Mouse (Mus musculus): ENCODE data around the gene Pde10a. TPM values are rescaled to one million over a fixed set of nuclear protein-coding genes. Genes with fewer than 3 reads are reported as not detected.

Gene Pde10a
- polyA plus RNA-seq, 1 experiment from 2014 or later: 1.9 TPM

GRCm38 (mm10) chr17:8581579-8581978 lies 56.4 kb downstream of the Pde10a start:
- H3K36me3 ChIP-seq (ENCODE audit: control insufficient read depth, insufficient read depth): no peaks in the 10 kb centered on the region
- H3K4me2 ChIP-seq (ENCODE audit: low read depth, low read length): no peak overlapping the region
- H3K4me1 ChIP-seq (ENCODE audit: control insufficient read depth, insufficient read depth, low read length): no peaks in the 10 kb centered on the region
- no peak overlapping the region for H3K27ac ChIP-seq (ENCODE audit: low read length)
- H3K4me3 ChIP-seq (ENCODE audit: low read length): no peak overlapping the region
- H3K27me3 ChIP-seq (ENCODE audit: control insufficient read depth, insufficient read depth, low read length): no peaks in the 10 kb centered on the region
- H3K9ac ChIP-seq (ENCODE audit: low read length): no peak overlapping the region
- no peak for ATAC-seq (replicated peaks; ENCODE audit: extremely low read depth, insufficient read depth, low FRiP score)
- no peaks in the 10 kb centered on the region for H3K9me3 ChIP-seq (replicated peaks; ENCODE audit: control insufficient read depth, low read length)
- WGBS: 74% methylated on average over 8 of the region's 8 CpGs

- no peak overlapping the region for H3K4me3 ChIP-seq (ENCODE audit: low read length)
- H3K27me3 ChIP-seq (ENCODE audit: control insufficient read depth, insufficient read depth, low read length): peaks cover 15% of the 10 kb centered on the region
- 0 out of 2 replicates have a peak, but pooled peaks cover 6% of the 10 kb centered on the region for H3K9me3 ChIP-seq (replicated peaks; ENCODE audit: control insufficient read depth, low read length)
- ATAC-seq (replicated peaks; ENCODE audit: extremely low read depth, insufficient read depth, low FRiP score): peak; percentile 14; the same call in 1 of the 2 replicates
- H3K4me1 ChIP-seq (ENCODE audit: control insufficient read depth, insufficient read depth, low read length): no peaks in the 10 kb centered on the region
- H3K9ac ChIP-seq (ENCODE audit: low read length): no peak overlapping the region
- no peaks in the 10 kb centered on the region for H3K36me3 ChIP-seq (ENCODE audit: control insufficient read depth, insufficient read depth)
- 13% methylated on average over 22 of the region's 22 CpGs for WGBS
- H3K27ac ChIP-seq (ENCODE audit: low read length): no peak overlapping the region
- H3K4me2 ChIP-seq (ENCODE audit: low read depth, low read length): peak overlapping the region; percentile 52
Measured at GRCm38 (mm10) chr17:8592427-8593277, 67.5 kb downstream of the Pde10a start.

GRCm38 (mm10) chr17:8597790-8598189 lies 72.6 kb downstream of the Pde10a start:
- no peaks in the 10 kb centered on the region for H3K4me1 ChIP-seq (ENCODE audit: control insufficient read depth, insufficient read depth, low read length)
- peaks cover 14% of the 10 kb centered on the region for H3K27me3 ChIP-seq (ENCODE audit: control insufficient read depth, insufficient read depth, low read length)
- H3K4me3 ChIP-seq (ENCODE audit: low read length): no peak overlapping the region
- no peaks in the 10 kb centered on the region for H3K36me3 ChIP-seq (ENCODE audit: control insufficient read depth, insufficient read depth)
- 0 out of 2 replicates have a peak, but pooled peaks cover 6% of the 10 kb centered on the region for H3K9me3 ChIP-seq (replicated peaks; ENCODE audit: control insufficient read depth, low read length)
- no peak overlapping the region for H3K27ac ChIP-seq (ENCODE audit: low read length)
- no peak overlapping the region for H3K4me2 ChIP-seq (ENCODE audit: low read depth, low read length)
- 0 out of 2 replicates have a peak, but pooled peaks have one; percentile 10 for ATAC-seq (replicated peaks; ENCODE audit: extremely low read depth, insufficient read depth, low FRiP score)
- H3K9ac ChIP-seq (ENCODE audit: low read length): no peak overlapping the region
- 4% methylated on average over 7 of the region's 7 CpGs for WGBS

- Histone ChIP-seq H3K4me3 (ENCODE audit: low read length) (no peak overlapping the region), H3K27me3 (ENCODE audit: control insufficient read depth, insufficient read depth, low read length) (peaks cover 2% of the 10 kb centered on the region; the same call in 1 of the 2 replicates), H3K27ac (ENCODE audit: low read length) (no peak overlapping the region), H3K9ac (ENCODE audit: low read length) (no peak overlapping the region), H3K4me1 (ENCODE audit: control insufficient read depth, insufficient read depth, low read length) (no peaks in the 10 kb centered on the region), H3K9me3 (replicated peaks; ENCODE audit: control insufficient read depth, low read length) (no peaks in the 10 kb centered on the region), H3K4me2 (ENCODE audit: low read depth, low read length) (no peak overlapping the region), H3K36me3 (ENCODE audit: control insufficient read depth, insufficient read depth) (no peaks in the 10 kb centered on the region)
- ATAC-seq (replicated peaks; ENCODE audit: extremely low read depth, insufficient read depth, low FRiP score): no peak
- WGBS: 84% methylated on average over 3 of the region's 3 CpGs
Measured at GRCm38 (mm10) chr17:8602976-8603375, 77.8 kb downstream of the Pde10a start.

- Histone ChIP-seq H3K9ac (ENCODE audit: low read length) (no peak overlapping the region), H3K36me3 (ENCODE audit: control insufficient read depth, insufficient read depth) (no peaks in the 10 kb centered on the region), H3K27me3 (ENCODE audit: control insufficient read depth, insufficient read depth, low read length) (peaks cover 2% of the 10 kb centered on the region; the same call in 1 of the 2 replicates), H3K4me1 (ENCODE audit: control insufficient read depth, insufficient read depth, low read length) (no peaks in the 10 kb centered on the region), H3K4me3 (ENCODE audit: low read length) (no peak overlapping the region), H3K4me2 (ENCODE audit: low read depth, low read length) (no peak overlapping the region), H3K9me3 (replicated peaks; ENCODE audit: control insufficient read depth, low read length) (no peaks in the 10 kb centered on the region), H3K27ac (ENCODE audit: low read length) (no peak overlapping the region)
- 76% methylated on average over 5 of the region's 5 CpGs for WGBS
- ATAC-seq (replicated peaks; ENCODE audit: extremely low read depth, insufficient read depth, low FRiP score): no peak
Measured at GRCm38 (mm10) chr17:8605921-8606320, 80.7 kb downstream of the Pde10a start.

- no peak for ATAC-seq (replicated peaks; ENCODE audit: extremely low read depth, insufficient read depth, low FRiP score)
- Histone ChIP-seq H3K9me3 (replicated peaks; ENCODE audit: control insufficient read depth, low read length) (no peaks in the 10 kb centered on the region), H3K4me3 (ENCODE audit: low read length) (no peak overlapping the region), H3K4me1 (ENCODE audit: control insufficient read depth, insufficient read depth, low read length) (no peaks in the 10 kb centered on the region), H3K4me2 (ENCODE audit: low read depth, low read length) (no peak overlapping the region), H3K27ac (ENCODE audit: low read length) (no peak overlapping the region), H3K9ac (ENCODE audit: low read length) (no peak overlapping the region), H3K36me3 (ENCODE audit: control insufficient read depth, insufficient read depth) (no peaks in the 10 kb centered on the region), H3K27me3 (ENCODE audit: control insufficient read depth, insufficient read depth, low read length) (peaks cover 2% of the 10 kb centered on the region; the same call in 1 of the 2 replicates)
- 64% methylated on average over 3 of the region's 3 CpGs for WGBS
Measured at GRCm38 (mm10) chr17:8606695-8607094, 81.5 kb downstream of the Pde10a start.

- no peak overlapping the region for H3K9ac ChIP-seq (ENCODE audit: low read length)
- H3K4me1 ChIP-seq (ENCODE audit: control insufficient read depth, insufficient read depth, low read length): no peaks in the 10 kb centered on the region
- no peak overlapping the region for H3K4me2 ChIP-seq (ENCODE audit: low read depth, low read length)
- H3K36me3 ChIP-seq (ENCODE audit: control insufficient read depth, insufficient read depth): no peaks in the 10 kb centered on the region
- H3K4me3 ChIP-seq (ENCODE audit: low read length): no peak overlapping the region
- H3K9me3 ChIP-seq (replicated peaks; ENCODE audit: control insufficient read depth, low read length): no peaks in the 10 kb centered on the region
- no peak overlapping the region for H3K27ac ChIP-seq (ENCODE audit: low read length)
- no peak for ATAC-seq (replicated peaks; ENCODE audit: extremely low read depth, insufficient read depth, low FRiP score)
- WGBS: 69% methylated on average over 4 of the region's 4 CpGs
- no peaks in the 10 kb centered on the region for H3K27me3 ChIP-seq (ENCODE audit: control insufficient read depth, insufficient read depth, low read length)
Measured at GRCm38 (mm10) chr17:8611916-8612315, 86.7 kb downstream of the Pde10a start.

- no peaks in the 10 kb centered on the region for H3K4me1 ChIP-seq (ENCODE audit: control insufficient read depth, insufficient read depth, low read length)
- no peak for ATAC-seq (replicated peaks; ENCODE audit: extremely low read depth, insufficient read depth, low FRiP score)
Measured at GRCm38 (mm10) chr17:8613882-8614551, 88.8 kb downstream of the Pde10a start.

GRCm38 (mm10) chr17:8620346-8620745 lies 95.2 kb downstream of the Pde10a start:
- 57% methylated on average over 5 of the region's 5 CpGs for WGBS

More at GRCm38 (mm10) chr17:8613882-8614551, 88.8 kb downstream of the Pde10a start:
- Histone ChIP-seq H3K27me3 (ENCODE audit: control insufficient read depth, insufficient read depth, low read length) (no peaks in the 10 kb centered on the region), H3K4me3 (ENCODE audit: low read length) (no peak overlapping the region), H3K9ac (ENCODE audit: low read length) (no peak overlapping the region), H3K36me3 (ENCODE audit: control insufficient read depth, insufficient read depth) (no peaks in the 10 kb centered on the region), H3K9me3 (replicated peaks; ENCODE audit: control insufficient read depth, low read length) (no peaks in the 10 kb centered on the region), H3K27ac (ENCODE audit: low read length) (no peak overlapping the region), H3K4me2 (ENCODE audit: low read depth, low read length) (no peak overlapping the region)
- WGBS: 30% methylated on average over 7 of the region's 7 CpGs

More at GRCm38 (mm10) chr17:8620346-8620745, 95.2 kb downstream of the Pde10a start:
- Histone ChIP-seq H3K27me3 (ENCODE audit: control insufficient read depth, insufficient read depth, low read length) (peaks cover 2% of the 10 kb centered on the region), H3K27ac (ENCODE audit: low read length) (no peak overlapping the region), H3K4me1 (ENCODE audit: control insufficient read depth, insufficient read depth, low read length) (no peaks in the 10 kb centered on the region), H3K4me2 (ENCODE audit: low read depth, low read length) (no peak overlapping the region), H3K4me3 (ENCODE audit: low read length) (no peak overlapping the region), H3K9me3 (replicated peaks; ENCODE audit: control insufficient read depth, low read length) (no peaks in the 10 kb centered on the region), H3K36me3 (ENCODE audit: control insufficient read depth, insufficient read depth) (no peaks in the 10 kb centered on the region), H3K9ac (ENCODE audit: low read length) (no peak overlapping the region)
- ATAC-seq (replicated peaks; ENCODE audit: extremely low read depth, insufficient read depth, low FRiP score): no peak
